Mouse (Mus musculus) embryonic facial prominence, embryonic 11.5 days (tissue): ENCODE data around the gene Gkap1. TPM values are rescaled to one million over a fixed set of nuclear protein-coding genes. Genes with fewer than 3 reads are reported as not detected.
A peak's percentile ranks its signal among the peaks of the same experiment; 100 is the strongest.

Experiments used
- ATAC-seq: fragments of 200-750 bp; cut with Nextera tagmentation; replicated peaks from 2 replicates; pipeline ENCODE4 v1.8.0; 2017; ENCODE audit warnings: low read depth; ENCODE audit not compliant: insufficient number of reproducible peaks, low FRiP score, low TSS enrichment
- DNase-seq: peaks from one replicate; pipeline ENCODE4 v3.0.0-alpha.2; 2015; ENCODE audit warnings: low spot score
- H3K27ac ChIP-seq: fragments of 300-500 bp; sonication (generic); replicated peaks from 2 replicates; pipeline ENCODE4 v1.5.1; 2014; ENCODE audit warnings: mild to moderate bottlenecking, low read depth, low read length, control low read depth
- H3K27me3 ChIP-seq: fragments of 300-500 bp; sonication (generic); 2 replicates; pipeline ENCODE4 v1.6.1; 2014; ENCODE audit warnings: mild to moderate bottlenecking, low read length, moderate library complexity, mixed read lengths; ENCODE audit not compliant: control insufficient read depth, insufficient read depth
- H3K36me3 ChIP-seq: fragments of 300-500 bp; sonication (generic); replicated peaks from 2 replicates; pipeline ENCODE4 v1.6.1; 2014; ENCODE audit warnings: low read depth, mild to moderate bottlenecking, low read length, moderate library complexity, mixed read lengths; ENCODE audit not compliant: control insufficient read depth, insufficient read depth
- H3K4me1 ChIP-seq: fragments of 300-500 bp; sonication (generic); 2 replicates; pipeline ENCODE4 v1.6.1; 2014; ENCODE audit warnings: low read length, mixed read lengths; ENCODE audit not compliant: control insufficient read depth, insufficient read depth
- H3K4me2 ChIP-seq: fragments of 300-500 bp; sonication (generic); 2 replicates; pipeline ENCODE4 v1.6.1; 2014; ENCODE audit warnings: low read depth, mild to moderate bottlenecking, control low read depth, low read length, moderate library complexity
- H3K4me3 ChIP-seq: fragments of 300-500 bp; sonication (generic); 2 replicates; pipeline ENCODE4 v1.5.1; 2014; ENCODE audit warnings: low read depth, low read length, control low read depth
- H3K9ac ChIP-seq: fragments of 300-500 bp; sonication (generic); replicated peaks from 2 replicates; pipeline ENCODE4 v1.6.1; 2014; ENCODE audit warnings: mild to moderate bottlenecking, control low read depth, low read length
- H3K9me3 ChIP-seq: fragments of 300-500 bp; sonication (generic); replicated peaks from 2 replicates; pipeline ENCODE4 v1.6.1; 2016; ENCODE audit warnings: mild to moderate bottlenecking, low read length, inconsistent platforms, mixed read lengths; ENCODE audit not compliant: control insufficient read depth
- WGBS: fragments of 180-500 bp; shearing (Covaris S2); extraction: QIAGEN DNeasy Blood & Tissue Kit; methylation state at CpG from one replicate; pipeline ENCODE4 v1.1.7; 2014; 5-methylcytosine and 5-hydroxymethylcytosine counted together
- polyA plus RNA-seq: library from polyadenylated mRNA; unstranded; fragments of >200 nt; fragmentation: Nextera tagmentation; extraction: Ambion mirVana; gene quantifications from 2 replicates; pipeline ENCODE4 v1.2.1, GENCODE M21; 2014

Gkap1 gene
- polyA plus RNA-seq, 1 experiment from 2014 or later: 31.2 TPM

GRCm38 (mm10) chr13:58302421-58303145 lies 27.1 kb upstream of the Gkap1 start:
- WGBS: 81% methylated on average over 9 of the region's 9 CpGs
- DNase-seq: no peak

GRCm38 (mm10) chr13:58301961-58302360 lies 26.5 kb upstream of the Gkap1 start:
- H3K27ac ChIP-seq: no peak overlapping the region
- no peak for DNase-seq
- no peak for ATAC-seq
- H3K36me3 ChIP-seq: no peaks in the 10 kb centered on the region
- H3K4me2 ChIP-seq: no peak overlapping the region
- no peaks in the 10 kb centered on the region for H3K27me3 ChIP-seq
- no peak overlapping the region for H3K9ac ChIP-seq
- H3K9me3 ChIP-seq: no peaks in the 10 kb centered on the region
- H3K4me1 ChIP-seq: no peaks in the 10 kb centered on the region
- H3K4me3 ChIP-seq: no peak overlapping the region
- 91% methylated on average over 6 of the region's 6 CpGs for whole genome bisulfite sequencing

More at GRCm38 (mm10) chr13:58302421-58303145, 27.1 kb upstream of the Gkap1 start:
- Histone ChIP-seq H3K27ac (no peak overlapping the region), H3K36me3 (no peaks in the 10 kb centered on the region), H3K4me2 (no peak overlapping the region), H3K9me3 (no peaks in the 10 kb centered on the region), H3K27me3 (no peaks in the 10 kb centered on the region), H3K9ac (no peak overlapping the region), H3K4me3 (no peak overlapping the region), H3K4me1 (no peaks in the 10 kb centered on the region)
- ATAC-seq: no peak

- Histone ChIP-seq H3K4me2 (no peak overlapping the region), H3K4me3 (no peak overlapping the region), H3K27ac (no peak overlapping the region), H3K9ac (no peak overlapping the region), H3K36me3 (no peaks in the 10 kb centered on the region), H3K4me1 (no peaks in the 10 kb centered on the region), H3K27me3 (no peaks in the 10 kb centered on the region), H3K9me3 (no peaks in the 10 kb centered on the region)
- no peak for ATAC-seq
- DNase-seq: no peak
- 93% methylated on average over 3 of the region's 3 CpGs for WGBS
These were observed 23.3 kb upstream of the Gkap1 start for GRCm38 (mm10) chr13:58298756-58299155.

- no peak overlapping the region for H3K27ac ChIP-seq
- ATAC-seq (no peak), DNase-seq (no peak)
- H3K9me3 ChIP-seq: no peaks in the 10 kb centered on the region
- no peak overlapping the region for H3K4me3 ChIP-seq
- no peak overlapping the region for H3K4me2 ChIP-seq
- 77% methylated on average over 3 of the region's 3 CpGs for WGBS
- H3K9ac ChIP-seq: no peak overlapping the region
- H3K4me1 ChIP-seq: no peaks in the 10 kb centered on the region
- H3K27me3 ChIP-seq: no peaks in the 10 kb centered on the region
- no peaks in the 10 kb centered on the region for H3K36me3 ChIP-seq
These were observed 20.1 kb upstream of the Gkap1 start for GRCm38 (mm10) chr13:58295582-58295981.

GRCm38 (mm10) chr13:58292811-58293210 lies 17.3 kb upstream of the Gkap1 start:
- Histone ChIP-seq H3K27me3 (no peaks in the 10 kb centered on the region), H3K4me2 (no peak overlapping the region), H3K9ac (no peak overlapping the region), H3K9me3 (no peaks in the 10 kb centered on the region), H3K4me1 (no peaks in the 10 kb centered on the region), H3K36me3 (no peaks in the 10 kb centered on the region), H3K4me3 (no peak overlapping the region), H3K27ac (no peak overlapping the region)
- 0 out of 2 replicates have a peak, but pooled peaks have one; percentile 29 for ATAC-seq
- WGBS: 13% methylated on average over 5 of the region's 5 CpGs
- peak; percentile 46 for DNase-seq

GRCm38 (mm10) chr13:58289308-58289707 lies 13.8 kb upstream of the Gkap1 start:
- H3K4me1 ChIP-seq: no peaks in the 10 kb centered on the region
- WGBS: 66% methylated on average over 1 of the region's 1 CpGs
- no peaks in the 10 kb centered on the region for H3K9me3 ChIP-seq
- no peak overlapping the region for H3K27ac ChIP-seq
- H3K9ac ChIP-seq: no peak overlapping the region
- ATAC-seq (no peak), DNase-seq (no peak)
- H3K4me3 ChIP-seq: no peak overlapping the region
- H3K4me2 ChIP-seq: no peak overlapping the region
- H3K36me3 ChIP-seq: no peaks in the 10 kb centered on the region
- no peaks in the 10 kb centered on the region for H3K27me3 ChIP-seq

- Histone ChIP-seq H3K4me3 (no peak overlapping the region), H3K27ac (no peak overlapping the region), H3K36me3 (no peaks in the 10 kb centered on the region), H3K27me3 (no peaks in the 10 kb centered on the region), H3K4me2 (no peak overlapping the region), H3K9ac (no peak overlapping the region), H3K4me1 (no peaks in the 10 kb centered on the region), H3K9me3 (no peaks in the 10 kb centered on the region)
- ATAC-seq: 0 out of 2 replicates have a peak, but pooled peaks have one; percentile 52
- peak; percentile 89 for DNase-seq
- 15% methylated on average over 13 of the region's 13 CpGs for WGBS
These were observed 12.3 kb upstream of the Gkap1 start for GRCm38 (mm10) chr13:58287822-58288221.

GRCm38 (mm10) chr13:58283466-58283865 lies 8.0 kb upstream of the Gkap1 start:
- Histone ChIP-seq H3K27ac (no peak overlapping the region), H3K9ac (no peak overlapping the region), H3K36me3 (no peaks in the 10 kb centered on the region), H3K9me3 (no peaks in the 10 kb centered on the region), H3K4me1 (no peaks in the 10 kb centered on the region), H3K4me2 (no peak overlapping the region), H3K27me3 (no peaks in the 10 kb centered on the region), H3K4me3 (no peak overlapping the region)
- no peak for ATAC-seq
- WGBS: 62% methylated on average over 4 of the region's 4 CpGs
- DNase-seq: no peak
